26 mouse cellular contexts compared by ENCODE assay signal in the genomic region with DNA sequence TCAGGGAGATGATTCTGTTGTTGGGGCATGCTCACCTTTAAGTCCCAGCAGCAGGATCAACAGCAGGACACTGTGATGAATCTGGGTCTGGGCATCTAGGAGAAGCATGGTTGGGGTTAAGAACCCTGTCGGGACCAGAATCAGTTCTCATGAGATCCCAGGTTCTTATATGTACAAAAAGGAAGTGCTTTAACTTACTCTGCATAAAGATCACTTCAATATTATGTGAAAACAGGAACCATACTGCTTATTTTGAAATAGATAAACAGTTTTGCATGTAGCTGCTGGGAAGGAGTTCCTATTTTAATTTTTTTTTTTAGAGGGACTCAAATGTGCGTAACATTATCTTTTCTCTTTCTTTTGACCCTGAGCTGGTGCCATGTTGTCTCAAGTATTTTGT. TPM values are rescaled to one million over a fixed set of nuclear protein-coding genes. Genes with fewer than 3 reads are reported as not detected.
DNase-seq lines count a peak whose midpoint lies in the region; ATAC-seq and TF ChIP-seq lines count a peak whose summit lies in the region.
"Had no signal": no experiment of that assay in that cellular context is flagged by ENCODE, and none has a peak within 500 bp of the region (broad histone marks: within the 10 kb centered on the region; RNA-seq: fewer than 3 reads in every experiment).

A gene (minus strand): TSS at position 223 of the 400 bp plus-strand sequence.

- WGBS in bone marrow, adult 2 months, result 39% methylated on average over 2 of the region's 2 CpGs

- peak within 1 kb of the TSS; percentile 26; the same call in 1 of the 2 replicates for H3K27ac ChIP-seq in bone marrow, adult 2 months (ENCODE audit: control insufficient read depth, insufficient read depth, low read depth, low read length, poor library complexity)
- H3K27ac ChIP-seq: embryonic facial prominence, embryonic 10.5 days; forebrain, embryonic 13.5 days; gastrocnemius, adult 2 months; heart, embryonic 10.5 days; hindbrain, embryonic 12.5 days had no signal

- peak within 1 kb of the TSS; percentile 52 for H3K4me3 ChIP-seq in bone marrow, adult 2 months (replicated peaks; ENCODE audit: control insufficient read depth, low read depth, low read length)
- H3K4me3 ChIP-seq: embryonic facial prominence, embryonic 10.5 days; forebrain, embryonic 13.5 days; gastrocnemius, adult 2 months; heart, embryonic 10.5 days; hindbrain, embryonic 12.5 days had no signal

- peak; percentile 86 for ATAC-seq in granulocyte monocyte progenitor cell, adult 5-6 weeks (replicated peaks; ENCODE audit: poor library complexity, severe bottlenecking)
- ATAC-seq in monocyte, adult 5-6 weeks (replicated peaks; ENCODE audit: insufficient number of reproducible peaks, low FRiP score, low TSS enrichment, poor library complexity, severe bottlenecking), result peak; percentile 81
- ATAC-seq: CD4-positive, CD25-positive, alpha-beta regulatory T cell, adult 4 months; forebrain, embryonic 13.5 days; hindbrain, embryonic 16.5 days had no signal

- no peak for TF ChIP-seq POLR2A in bone marrow, adult 2 months (IDR thresholded peaks at IDR 0.05; ENCODE audit: borderline replicate concordance, control insufficient read depth, low read depth, low read length)

- H3K4me1 ChIP-seq in bone marrow, adult 2 months (ENCODE audit: control insufficient read depth, insufficient read depth, low read length), result no peaks in the 10 kb centered on the region; the same call in 1 of the 2 replicates
- H3K4me1 ChIP-seq: embryonic facial prominence, embryonic 10.5 days; forebrain, embryonic 13.5 days; heart, embryonic 10.5 days; hindbrain, embryonic 12.5 days had no signal

- no peak for TF ChIP-seq CTCF in bone marrow, adult 2 months (IDR thresholded peaks at IDR 0.05; ENCODE audit: control insufficient read depth, insufficient read depth, low read length)

- DNase-seq in lung, postnatal 25 days (ENCODE audit: low spot score), result peak; percentile 5
- no peak for DNase-seq in lung, postnatal 14 days
- DNase-seq in gastrocnemius, postnatal 25 days, result no peak
- no peak for DNase-seq in thymus, postnatal 4 days
- no peak for DNase-seq in urinary bladder, postnatal 10 days (ENCODE audit: low spot score)
- DNase-seq: adrenal gland, postnatal 10 days; B cell, adult 2 months; cerebellum, adult 8-10 months; cerebellum, postnatal 25 days; gastrocnemius, adult 2 months; gastrocnemius, postnatal 36 days; heart, adult 18-20 months; heart, postnatal 10 days; heart, postnatal 4 days had no signal

RNA-seq across cellular contexts. Expression of the gene that starts here (rescaled TPM):
- polyA plus RNA-seq in bone marrow, adult 2 months (2011; ENCODE audit: insufficient read depth, insufficient read length, low replicate concordance, missing spikeins), result 2.3 and 4.2 TPM in 2 replicates
- total RNA-seq in granulocyte monocyte progenitor cell, adult 5-6 weeks (2014; fragmentation: Nextera tagmentation), result not detected in 2 replicates
- not detected in 2 replicates for total RNA-seq in granulocyte monocyte progenitor cell, adult 5-6 weeks (2017)
- 39.3 to 72.0 TPM (median 60.7 TPM) in 3 replicates for total RNA-seq in monocyte, adult 5-6 weeks (2017)
- not detected for total RNA-seq in gastrocnemius, postnatal 25 days (2021)
- total RNA-seq: G1E; gastrocnemius, postnatal 36 days; heart, adult 18-20 months; heart, postnatal 10 days; heart, postnatal 4 days had no signal
- polyA plus RNA-seq: CD4-positive, CD25-positive, alpha-beta regulatory T cell, adult 4 months; embryonic facial prominence, embryonic 10.5 days; embryonic facial prominence, embryonic 14.5 days; forebrain, embryonic 13.5 days; G1E; heart, embryonic 10.5 days; heart, embryonic 14.5 days; hindbrain, embryonic 12.5 days; hindbrain, embryonic 16.5 days had no signal

Comparison
In these comparisons a context has a peak if more than half of its experiments do, and no peak if none do; other contexts are left out.
1. RNA of the gene that starts here (total RNA-seq): 39.3 to 72.0 TPM in monocyte, adult 5-6 weeks; not detected in gastrocnemius, postnatal 25 days and not detected in granulocyte monocyte progenitor cell, adult 5-6 weeks; every median in the first group is over 10 times any median in the second.
2. Peak in ATAC-seq in granulocyte monocyte progenitor cell, adult 5-6 weeks; RNA of the gene not detected or under 1 TPM.